Mouse (Mus musculus) C2C12 (cell line): ENCODE data around the gene Plxnd1. TPM values are rescaled to one million over a fixed set of nuclear protein-coding genes. Genes with fewer than 3 reads are reported as not detected.

Experiments
- H3K27me3 ChIP-seq: one replicate; pipeline ENCODE4 v1.6.1; 2011; ENCODE audit not compliant: control insufficient read depth, insufficient read depth, insufficient read length
- H3K36me3 ChIP-seq: one replicate; pipeline ENCODE4 v1.6.1; 2011; ENCODE audit not compliant: control insufficient read depth, insufficient read depth
- H3K4me3 ChIP-seq: one replicate; pipeline ENCODE4 v1.5.1; 2011; ENCODE audit warnings: mild to moderate bottlenecking, control low read depth; ENCODE audit not compliant: poor library complexity, insufficient read depth, severe bottlenecking
- H3K79me2 ChIP-seq: one replicate; pipeline ENCODE4 v1.6.1; 2011; ENCODE audit not compliant: control insufficient read depth, insufficient read depth
- H3K79me3 ChIP-seq: one replicate; pipeline ENCODE4 v1.6.1; 2011; ENCODE audit warnings: low read depth, control low read depth
- H3ac ChIP-seq: one replicate; pipeline ENCODE3; 2011; ENCODE audit warnings: low read depth; ENCODE audit not compliant: control insufficient read depth, insufficient read length
- CEBPB ChIP-seq: IDR thresholded peaks from one replicate; pipeline ENCODE4 v1.6.1; 2011; ENCODE audit warnings: low read depth, mild to moderate bottlenecking, control low read depth, moderate library complexity
- CTCF ChIP-seq: IDR thresholded peaks from one replicate; pipeline ENCODE4 v1.5.1; 2011; ENCODE audit not compliant: control insufficient read depth, insufficient read depth, insufficient read length
- FOSL1 ChIP-seq: IDR thresholded peaks from one replicate; pipeline ENCODE4 v1.8.0; 2011; ENCODE audit warnings: mild to moderate bottlenecking, low read length; ENCODE audit not compliant: poor library complexity, insufficient read depth, severe bottlenecking
- MAX ChIP-seq: IDR thresholded peaks from one replicate; pipeline ENCODE4 v1.6.1; 2011; ENCODE audit warnings: mild to moderate bottlenecking, control low read depth
- MYOD1 ChIP-seq: IDR thresholded peaks from one replicate; pipeline ENCODE4 v1.6.1; 2011; ENCODE audit warnings: low read depth; ENCODE audit not compliant: control insufficient read depth, insufficient read length
- MYOG ChIP-seq: IDR thresholded peaks from one replicate; pipeline ENCODE4 v1.6.1; 2011; ENCODE audit not compliant: control insufficient read depth, insufficient read length; ENCODE audit errors: extremely low read depth
- USF1 ChIP-seq: IDR thresholded peaks from one replicate; pipeline ENCODE4 v1.6.1; 2011; ENCODE audit warnings: low read depth, mild to moderate bottlenecking, control low read depth, moderate library complexity
- polyA plus RNA-seq: library from polyadenylated mRNA; unstranded; fragments of >200 nt; fragmentation: generic; extraction: Trizol; gene quantifications from one replicate; pipeline ENCODE4 v1.2.1, GENCODE M21; 2012; ENCODE audit warnings: missing spikeins

The Plxnd1 gene
- polyA plus RNA-seq, 1 experiment: 14.8 TPM

DNA sequence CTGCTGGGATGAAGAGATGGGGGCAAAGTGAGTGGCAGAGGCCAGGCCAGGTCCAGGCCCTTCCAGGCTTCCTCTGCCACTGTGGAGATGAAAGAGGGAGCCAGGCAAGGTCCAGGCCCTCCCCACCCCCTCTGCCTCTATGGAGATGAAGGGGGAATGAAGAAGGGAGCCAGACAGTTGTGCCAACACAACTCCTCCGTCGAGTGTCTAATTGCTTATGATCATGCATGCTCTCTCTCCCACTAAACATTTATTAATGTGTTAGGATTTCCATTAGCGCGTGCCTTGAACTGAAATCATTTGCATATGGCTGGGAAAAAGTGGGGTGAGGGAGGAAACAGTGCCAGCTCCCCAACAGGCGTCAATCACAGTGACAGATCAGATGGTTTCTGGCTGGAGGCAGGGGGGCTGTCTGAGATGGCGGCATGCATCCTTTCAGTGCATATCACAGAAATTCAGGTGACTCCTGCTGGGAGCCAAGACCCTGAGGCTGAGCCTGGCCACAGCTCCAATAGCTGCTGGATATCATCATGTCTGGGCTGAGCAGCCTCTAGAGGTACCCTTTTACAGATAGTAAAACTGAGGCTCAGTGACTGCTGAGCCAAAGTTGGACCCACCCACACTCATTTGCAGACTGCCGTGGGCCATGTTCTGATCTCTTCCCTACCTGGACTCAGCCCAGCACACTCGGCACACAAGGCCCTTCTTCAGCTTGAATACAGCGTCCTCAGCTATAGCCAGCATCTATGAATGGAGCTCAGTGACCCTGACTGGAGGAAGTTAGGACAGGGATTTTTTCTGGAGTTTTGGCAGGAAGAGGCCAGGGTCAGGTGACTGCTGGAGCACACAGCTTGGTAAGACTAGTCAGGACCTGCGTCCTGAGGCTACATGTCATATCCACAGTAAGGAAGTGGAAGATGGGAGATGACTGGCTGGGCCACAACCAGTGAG, 67.2 kb downstream of the Plxnd1 start:
- H3K79me3 ChIP-seq: no peaks in the 10 kb centered on the region
- no peak overlapping the region for H3ac ChIP-seq
- TF ChIP-seq CEBPB (no peak), FOSL1 (no peak), MYOD1 (no peak), USF1 (no peak), CTCF (no peak), MYOG (no peak), MAX (no peak)
- no peaks in the 10 kb centered on the region for H3K27me3 ChIP-seq
- no peak overlapping the region for H3K4me3 ChIP-seq
- H3K36me3 ChIP-seq: no peaks in the 10 kb centered on the region
- no peaks in the 10 kb centered on the region for H3K79me2 ChIP-seq

DNA sequence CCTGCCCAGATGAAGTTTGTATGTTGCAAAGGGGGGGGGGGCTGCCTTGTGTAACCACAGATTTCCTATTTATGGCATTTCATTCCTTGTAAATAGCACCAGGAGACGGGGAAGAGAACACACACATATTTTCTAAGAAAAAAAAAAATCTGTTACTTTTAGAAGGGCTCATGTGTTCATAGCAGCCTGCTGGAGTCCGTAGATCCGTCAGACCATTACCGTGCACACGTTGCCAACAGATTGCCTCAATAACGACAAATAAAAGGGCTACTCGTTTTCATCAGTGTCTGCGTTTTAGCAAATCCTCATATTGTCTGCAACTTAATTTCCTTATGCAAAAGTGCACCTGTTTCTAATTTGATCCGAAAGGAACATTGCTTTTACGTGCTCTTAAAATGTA, 68.4 kb downstream of the Plxnd1 start:
- no peaks in the 10 kb centered on the region for H3K27me3 ChIP-seq
- TF ChIP-seq USF1 (no peak), MAX (no peak), CEBPB (no peak), MYOG (no peak), CTCF (no peak), FOSL1 (no peak), MYOD1 (no peak)
- no peaks in the 10 kb centered on the region for H3K79me3 ChIP-seq
- H3K79me2 ChIP-seq: no peaks in the 10 kb centered on the region
- no peaks in the 10 kb centered on the region for H3K36me3 ChIP-seq
- H3K4me3 ChIP-seq: no peak overlapping the region
- no peak overlapping the region for H3ac ChIP-seq

DNA sequence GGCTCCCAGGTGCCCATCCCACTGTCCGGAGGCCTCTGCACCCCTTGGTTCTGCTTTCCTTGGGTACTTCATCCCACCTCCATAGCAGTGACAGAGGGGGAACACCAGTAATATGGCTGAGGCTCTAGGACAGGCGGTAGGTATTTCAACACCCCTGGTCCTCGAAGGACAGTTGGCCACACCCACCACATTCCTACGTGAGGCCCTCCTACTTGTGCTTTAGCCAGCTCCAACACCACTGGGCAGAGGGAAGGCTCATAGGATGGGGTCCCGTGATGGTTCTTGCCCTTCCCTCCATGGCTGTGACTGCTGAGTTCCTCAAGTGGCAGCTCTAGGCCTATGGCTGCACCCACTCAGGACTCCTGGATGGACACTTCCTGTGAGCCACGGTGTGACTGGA, 70.0 kb downstream of the Plxnd1 start:
- Histone ChIP-seq H3K79me2 (no peaks in the 10 kb centered on the region), H3K4me3 (no peak overlapping the region), H3K27me3 (no peaks in the 10 kb centered on the region), H3K36me3 (no peaks in the 10 kb centered on the region), H3ac (no peak overlapping the region), H3K79me3 (no peaks in the 10 kb centered on the region)
- TF ChIP-seq MYOG (no peak), FOSL1 (no peak)

GRCm38 (mm10) chr6:115919876-115920275, 74.9 kb downstream of the Plxnd1 start:
- H3K27me3 ChIP-seq: no peaks in the 10 kb centered on the region
- H3K79me3 ChIP-seq: no peaks in the 10 kb centered on the region
- no peaks in the 10 kb centered on the region for H3K79me2 ChIP-seq
- no peaks in the 10 kb centered on the region for H3K36me3 ChIP-seq
- no peak overlapping the region for H3ac ChIP-seq
- H3K4me3 ChIP-seq: no peak overlapping the region
- TF ChIP-seq MYOG: no peak
- TF ChIP-seq MAX: no peak
- TF ChIP-seq CTCF: no peak
- TF ChIP-seq MYOD1: no peak
- TF ChIP-seq CEBPB: no peak
- TF ChIP-seq USF1: no peak
- no peak for TF ChIP-seq FOSL1

DNA sequence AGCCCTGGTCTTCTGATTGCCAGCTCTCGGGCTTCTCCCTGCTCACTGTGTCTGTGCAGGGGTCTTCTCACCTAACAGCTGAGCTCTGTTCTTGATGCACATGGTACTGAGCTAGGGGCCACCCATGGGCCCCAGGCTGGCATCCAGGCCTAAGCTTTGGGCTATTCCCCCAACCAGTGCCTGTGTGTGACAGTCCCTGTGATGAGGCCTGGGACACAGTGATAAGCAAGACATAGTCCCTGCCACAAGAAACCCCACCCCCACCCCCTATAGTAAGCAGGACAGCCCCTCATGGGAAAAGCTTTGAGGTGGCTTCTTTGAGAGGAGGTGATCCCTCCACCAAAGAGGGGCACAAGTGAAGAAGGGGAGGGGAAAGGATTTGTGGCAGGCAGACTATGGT, 76.2 kb downstream of the Plxnd1 start:
- H3K27me3 ChIP-seq: no peaks in the 10 kb centered on the region
- H3ac ChIP-seq: no peak overlapping the region
- H3K79me3 ChIP-seq: no peaks in the 10 kb centered on the region
- H3K79me2 ChIP-seq: no peaks in the 10 kb centered on the region
- TF ChIP-seq USF1: no peak
- no peak for TF ChIP-seq MYOD1
- no peak overlapping the region for H3K4me3 ChIP-seq
- no peaks in the 10 kb centered on the region for H3K36me3 ChIP-seq

GRCm38 (mm10) chr6:115916611-115917010, 78.2 kb downstream of the Plxnd1 start:
- no peaks in the 10 kb centered on the region for H3K79me2 ChIP-seq
- H3K4me3 ChIP-seq: no peak overlapping the region
- H3ac ChIP-seq: no peak overlapping the region
- no peak for TF ChIP-seq MYOG
- no peak for TF ChIP-seq FOSL1
- no peak for TF ChIP-seq MYOD1
- TF ChIP-seq CEBPB: no peak
- no peak for TF ChIP-seq USF1
- TF ChIP-seq MAX: no peak
- TF ChIP-seq CTCF: no peak
- no peaks in the 10 kb centered on the region for H3K27me3 ChIP-seq
- H3K36me3 ChIP-seq: no peaks in the 10 kb centered on the region
- H3K79me3 ChIP-seq: no peaks in the 10 kb centered on the region
